Mouse (Mus musculus) cortical plate, adult 2 months (tissue): ENCODE results near the gene Myo16. TPM values are rescaled to one million over a fixed set of nuclear protein-coding genes. Genes with fewer than 3 reads are reported as not detected.

Source experiments
- H3K27ac ChIP-seq: fragments of 200-500 bp; 2 replicates; pipeline ENCODE4 v1.5.1; 2012; ENCODE audit warnings: low read length, control low read depth, inconsistent platforms; ENCODE audit not compliant: insufficient read depth
- H3K4me1 ChIP-seq: fragments of 200-500 bp; 2 replicates; pipeline ENCODE4 v1.6.1; 2011; ENCODE audit warnings: low read length; ENCODE audit not compliant: control insufficient read depth, insufficient read depth
- H3K4me3 ChIP-seq: fragments of 200-500 bp; 2 replicates; pipeline ENCODE4 v1.5.1; 2011; ENCODE audit warnings: mild to moderate bottlenecking, low read length, control low read depth; ENCODE audit not compliant: insufficient read depth
- CTCF ChIP-seq: fragments of 200-500 bp; IDR thresholded peaks from 2 replicates; pipeline ENCODE4 v1.5.1; 2011; ENCODE audit warnings: mild to moderate bottlenecking, control low read depth, low read length; ENCODE audit not compliant: insufficient read depth; ENCODE audit errors: extremely low read depth
- POLR2A ChIP-seq: fragments of 200-500 bp; IDR thresholded peaks from 2 replicates; pipeline ENCODE4 v1.6.1; 2011; ENCODE audit warnings: mild to moderate bottlenecking, low read length, control low read depth; ENCODE audit not compliant: insufficient read depth; ENCODE audit errors: extremely low read depth
- polyA plus RNA-seq: library from polyadenylated mRNA; depleted of rRNA; stranded (reverse); fragments of >200 nt; gene quantifications from 2 replicates; pipeline ENCODE4 v1.2.3, GENCODE M21; 2012; rRNA removed

Myo16 gene
- polyA plus RNA-seq: 10.2 and 11.3 TPM in 2 replicates

DNA sequence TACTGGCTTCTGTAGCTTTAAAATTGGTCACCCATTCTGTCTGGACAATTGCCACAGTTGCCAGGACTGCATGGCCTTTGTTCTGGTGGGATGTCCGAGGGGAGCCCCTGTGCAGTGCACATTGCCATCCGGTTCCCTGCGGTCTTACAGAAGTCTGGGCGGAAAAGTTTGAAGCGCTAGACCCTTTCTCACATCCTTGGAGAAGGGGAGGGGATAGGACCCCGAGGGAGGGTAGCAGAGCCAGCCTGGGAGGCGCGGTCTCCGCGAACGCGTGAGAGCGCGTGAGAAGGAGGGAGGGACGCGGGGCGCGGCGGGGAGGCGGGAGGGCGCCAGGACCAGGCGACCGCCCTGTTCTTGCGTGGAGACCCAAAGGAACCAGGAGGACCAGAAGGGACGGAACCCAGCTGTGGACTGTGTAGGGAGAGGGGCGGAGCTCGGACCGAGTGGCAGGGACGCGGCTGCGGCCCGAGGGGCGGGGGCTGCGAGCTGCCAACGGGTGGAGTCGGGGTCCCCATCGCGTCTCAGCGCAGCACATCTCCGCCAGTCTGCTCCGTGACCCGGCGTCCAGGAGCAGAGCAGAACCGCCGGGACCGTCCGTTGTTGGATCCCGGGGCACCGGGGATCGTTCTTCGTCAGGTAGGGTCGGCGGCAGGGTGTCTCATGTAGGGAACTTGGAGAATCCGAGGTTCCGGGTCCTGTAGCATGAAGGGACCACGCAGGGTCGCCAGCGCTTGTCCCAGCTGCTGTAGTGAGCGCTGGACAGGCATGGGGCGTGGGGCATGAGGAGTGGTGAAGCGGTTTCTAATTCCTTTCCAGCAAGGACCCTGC lies at the start of gene Myo16:
Gene Myo16, plus strand, starts transcription at position 301 of the 828 bp plus-strand sequence.
- no peaks in the 10 kb centered on the region for H3K4me1 ChIP-seq
- TF ChIP-seq CTCF: no peak
- peak; percentile 41; the same call in 1 of the 2 replicates for TF ChIP-seq POLR2A
- H3K4me3 ChIP-seq: peak within 1 kb of the TSS; percentile 93
- peak within 1 kb of the TSS; percentile 35; the same call in 1 of the 2 replicates for H3K27ac ChIP-seq

GRCm38 (mm10) chr8:10108516-10109271 lies 45.0 kb upstream of the Myo16 start:
- no peak overlapping the region for H3K4me3 ChIP-seq
- H3K4me1 ChIP-seq: peaks cover 4% of the 10 kb centered on the region; the same call in 1 of the 2 replicates
- H3K27ac ChIP-seq: no peak overlapping the region
- no peak for TF ChIP-seq CTCF
- TF ChIP-seq POLR2A: no peak

- Histone ChIP-seq H3K27ac (no peak overlapping the region), H3K4me3 (no peak overlapping the region), H3K4me1 (peaks cover 2% of the 10 kb centered on the region; the same call in 1 of the 2 replicates)
- TF ChIP-seq POLR2A (no peak), CTCF (no peak)
These were observed 31.0 kb upstream of the Myo16 start for GRCm38 (mm10) chr8:10122749-10123148.

DNA sequence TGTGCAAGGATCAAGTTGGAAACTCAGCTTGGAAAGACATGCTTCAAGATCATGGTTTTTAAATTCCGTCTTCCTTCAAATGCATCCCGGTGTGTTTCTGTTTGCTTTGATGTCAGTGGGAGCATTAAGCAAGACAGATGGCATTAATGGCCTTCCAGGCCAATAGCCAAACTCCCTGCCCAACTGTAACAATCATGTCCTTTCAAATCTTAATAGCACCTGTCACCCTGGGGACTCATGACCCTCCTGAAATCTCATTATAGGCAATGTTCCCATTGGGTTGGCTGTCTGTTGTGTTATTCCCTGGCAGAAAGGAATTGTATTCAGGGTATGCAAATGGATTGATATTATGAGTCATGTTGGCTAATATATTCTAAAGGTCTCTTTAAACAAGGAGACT lies 30.3 kb upstream of the Myo16 start:
- TF ChIP-seq CTCF: no peak
- no peak for TF ChIP-seq POLR2A
- no peak overlapping the region for H3K4me3 ChIP-seq
- no peak overlapping the region for H3K27ac ChIP-seq
- H3K4me1 ChIP-seq: peaks cover 2% of the 10 kb centered on the region; the same call in 1 of the 2 replicates

DNA sequence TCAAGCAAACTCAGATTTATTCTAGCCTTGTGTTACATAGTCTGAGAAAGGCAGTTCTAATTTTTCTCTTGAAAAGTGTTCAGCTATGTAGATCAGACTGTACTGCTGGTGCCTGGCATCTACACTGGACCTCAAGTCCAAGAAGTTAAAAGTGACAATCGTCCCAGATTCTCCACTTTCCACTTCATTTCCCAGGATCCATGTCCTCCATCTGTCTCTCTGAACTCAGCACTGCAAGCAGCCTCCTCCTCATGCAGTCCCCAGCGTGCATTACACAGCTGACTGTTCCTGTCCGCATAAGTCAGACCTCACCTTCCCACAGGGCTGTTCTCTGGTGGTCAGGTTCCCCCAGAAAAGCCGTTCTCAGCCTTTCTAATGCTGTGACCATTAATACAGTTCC lies 28.0 kb upstream of the Myo16 start:
- H3K4me1 ChIP-seq: peaks cover 4% of the 10 kb centered on the region; the same call in 1 of the 2 replicates
- no peak overlapping the region for H3K27ac ChIP-seq
- no peak overlapping the region for H3K4me3 ChIP-seq
- TF ChIP-seq CTCF (no peak), POLR2A (no peak)

DNA sequence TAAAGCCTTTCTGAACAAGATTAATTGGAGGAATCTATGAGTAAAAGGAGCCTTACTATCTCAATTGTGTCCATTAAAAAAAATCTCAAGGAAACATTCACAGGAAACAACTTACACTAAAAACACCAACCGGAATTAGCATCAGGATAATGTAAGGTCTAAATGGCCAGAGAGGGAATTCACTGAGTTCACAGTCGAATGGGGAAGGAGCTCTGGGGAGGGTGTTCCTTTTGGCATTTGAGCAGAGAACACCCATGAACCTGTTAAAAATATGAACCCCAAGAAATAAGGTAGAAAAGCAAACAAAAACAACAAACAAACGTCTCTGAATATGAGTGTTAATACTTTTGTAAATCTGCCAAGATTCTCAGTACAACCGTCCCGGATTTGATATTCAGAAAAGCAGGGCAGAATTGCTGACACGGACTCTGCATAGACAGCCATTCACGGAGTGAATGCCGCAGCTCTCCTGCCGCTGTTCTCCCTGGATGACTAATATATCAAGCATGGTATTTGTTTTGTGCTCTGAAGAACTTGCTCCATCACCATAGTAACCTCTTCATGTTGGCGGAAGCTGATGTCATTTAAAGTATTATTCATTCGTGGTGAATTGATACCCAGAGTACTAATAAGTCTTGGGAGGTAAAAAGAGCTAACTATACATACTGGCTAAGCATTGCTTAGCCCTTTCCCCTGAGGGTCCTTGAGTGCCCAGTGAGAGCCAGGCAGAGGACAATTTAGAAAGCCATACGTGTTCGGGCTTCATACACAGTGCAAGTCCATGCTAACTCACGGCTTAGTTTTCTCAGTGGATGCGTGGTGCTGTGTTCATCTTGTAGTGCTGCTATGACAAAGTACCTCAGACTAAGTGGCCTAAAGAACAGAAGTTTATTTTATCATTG lies 22.9 kb upstream of the Myo16 start:
- Histone ChIP-seq H3K4me3 (no peak overlapping the region), H3K27ac (no peak overlapping the region), H3K4me1 (peaks cover 3% of the 10 kb centered on the region)
- TF ChIP-seq POLR2A: no peak
- TF ChIP-seq CTCF: no peak

DNA sequence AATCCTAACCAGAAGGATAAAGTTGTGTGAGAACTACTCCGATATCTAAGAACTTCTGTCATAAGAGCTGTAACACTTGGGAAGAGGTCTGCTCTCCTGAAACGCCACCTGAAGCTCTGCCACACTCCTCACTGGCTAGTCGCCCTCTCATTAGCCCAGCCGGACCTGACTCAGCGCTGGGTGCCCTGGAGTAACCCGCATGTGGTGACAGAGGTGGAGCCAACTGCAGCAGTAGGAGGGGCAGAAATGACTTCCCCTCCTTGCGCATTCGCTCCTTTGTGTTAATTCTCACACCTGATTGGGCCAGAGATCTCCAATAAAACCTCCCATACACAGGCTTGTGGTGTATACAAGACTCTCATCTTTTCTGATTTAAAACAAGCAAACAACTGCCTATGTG lies 14.2 kb upstream of the Myo16 start:
- no peak for TF ChIP-seq CTCF
- no peak for TF ChIP-seq POLR2A
- H3K4me1 ChIP-seq: peaks cover 2% of the 10 kb centered on the region; the same call in 1 of the 2 replicates
- H3K4me3 ChIP-seq: no peak overlapping the region
- H3K27ac ChIP-seq: no peak overlapping the region

GRCm38 (mm10) chr8:10143961-10144360 lies 9.8 kb upstream of the Myo16 start:
- TF ChIP-seq POLR2A: no peak
- TF ChIP-seq CTCF: no peak
- Histone ChIP-seq H3K4me1 (peaks cover 6% of the 10 kb centered on the region), H3K4me3 (no peak overlapping the region), H3K27ac (no peak overlapping the region)
